ENCODE assay signal across 22 mouse cellular contexts in genomic region chr3:103490966-103491365, GRCm38 (mm10).
"Had no signal": no experiment of that assay in that cellular context is flagged by ENCODE, and none has a peak within 500 bp of the region (broad histone marks: within the 10 kb centered on the region; RNA-seq: fewer than 3 reads in every experiment).

No protein-coding gene starts in this region.

- H3K4me1 ChIP-seq: limb, embryonic 15.5 days; lung, embryonic 15.5 days; midbrain, embryonic 10.5 days; midbrain, embryonic 15.5 days; neural tube, embryonic 12.5 days; neural tube, embryonic 15.5 days; stomach, embryonic 15.5 days had no signal

- H3K27me3 ChIP-seq: limb, embryonic 12.5 days; limb, embryonic 15.5 days; lung, embryonic 15.5 days; megakaryocyte, embryonic 14.5 days; midbrain, embryonic 15.5 days; neural tube, embryonic 12.5 days; neural tube, embryonic 15.5 days; stomach, embryonic 15.5 days had no signal

- H3K27ac ChIP-seq: limb, embryonic 12.5 days; limb, embryonic 15.5 days; liver, embryonic 14.5 days; lung, embryonic 15.5 days; midbrain, embryonic 10.5 days; midbrain, embryonic 15.5 days; neural tube, embryonic 12.5 days; neural tube, embryonic 15.5 days; stomach, embryonic 15.5 days had no signal

- H3K4me2 ChIP-seq: limb, embryonic 12.5 days; limb, embryonic 15.5 days; liver, embryonic 11.5 days; lung, embryonic 15.5 days; midbrain, embryonic 15.5 days; neural tube, embryonic 12.5 days; neural tube, embryonic 15.5 days; stomach, embryonic 15.5 days had no signal

- H3K36me3 ChIP-seq: limb, embryonic 12.5 days; limb, embryonic 15.5 days; lung, embryonic 15.5 days; midbrain, embryonic 10.5 days; midbrain, embryonic 15.5 days; neural tube, embryonic 12.5 days; neural tube, embryonic 15.5 days; stomach, embryonic 15.5 days had no signal

- H3K9ac ChIP-seq: limb, embryonic 12.5 days; limb, embryonic 15.5 days; liver, embryonic 14.5 days; liver, postnatal 0 days; lung, embryonic 15.5 days; midbrain, embryonic 15.5 days; neural tube, embryonic 12.5 days; neural tube, embryonic 15.5 days; stomach, embryonic 15.5 days had no signal

- H3K9me3 ChIP-seq: limb, embryonic 12.5 days; limb, embryonic 15.5 days; lung, embryonic 15.5 days; megakaryocyte, embryonic 14.5 days; midbrain, embryonic 10.5 days; midbrain, embryonic 15.5 days; neural tube, embryonic 12.5 days; neural tube, embryonic 15.5 days; stomach, embryonic 15.5 days had no signal

- ATAC-seq: liver, postnatal 0 days; midbrain, embryonic 15.5 days had no signal

- H3K4me3 ChIP-seq: limb, embryonic 12.5 days; limb, embryonic 15.5 days; lung, embryonic 15.5 days; megakaryocyte, embryonic 14.5 days; midbrain, embryonic 10.5 days; midbrain, embryonic 15.5 days; neural tube, embryonic 12.5 days; neural tube, embryonic 15.5 days; stomach, embryonic 15.5 days had no signal

- DNase-seq: kidney, adult 18-20 months; kidney, adult 9 months; kidney, postnatal 14 days; kidney, postnatal 4 days; left cerebral cortex, postnatal 4 days; liver, postnatal 0 days; lung, postnatal 36 days; right cerebral cortex, adult 18-20 months; right cerebral cortex, postnatal 25 days; spleen, adult 18-20 months; thymus, postnatal 36 days had no signal
